Mouse (Mus musculus): ENCODE data around the gene Wnt9a.

- no peak for TF ChIP-seq POLR2A (IDR thresholded peaks at IDR 0.05; ENCODE audit: low read depth, low read length)
- TF ChIP-seq CTCF (IDR thresholded peaks at IDR 0.05; ENCODE audit: borderline replicate concordance, insufficient read depth, low read length): no peak
Observed at GRCm38 (mm10) chr11:59322988-59323387, 16.3 kb downstream of the Wnt9a start.
